Mouse (Mus musculus): Measurements from ENCODE around the gene Pomp. TPM values are rescaled to one million over a fixed set of nuclear protein-coding genes. Genes with fewer than 3 reads are reported as not detected.

Gene Pomp
- total RNA-seq, 2 experiments from 2014 or later = 161 to 185 TPM

Other genes starting within 250 kb of the Pomp start
- 10 to 100 TPM; 30.4 to 33.8 TPM for gene Flt1, start 134.4 kb upstream of the Pomp start, total RNA-seq (2021)
- gene Slc46a3, start 34.4 kb downstream of the Pomp start, total RNA-seq (2021) = 1 to 10 TPM; 7.6 to 8.6 TPM
- gene Mtus2, start 96.9 kb downstream of the Pomp start, total RNA-seq (2021) = 10 to 100 TPM; 35.0 to 39.0 TPM